Mouse (Mus musculus) liver, postnatal 0 days (tissue): ENCODE data around the gene Iqgap1.

Source experiments
- CTCF ChIP-seq: sonication (generic); IDR thresholded peaks from 2 replicates; pipeline ENCODE4 v1.5.1; 2016; ENCODE audit warnings: antibody characterized with exemption, low read depth
- EP300 ChIP-seq: IDR thresholded peaks from 2 replicates; pipeline ENCODE4 v1.6.1; 2016; ENCODE audit warnings: antibody characterized with exemption, low read depth, mild to moderate bottlenecking

GRCm38 (mm10) chr7:80803173-80803872 lies 22.5 kb downstream of the Iqgap1 start:
- TF ChIP-seq CTCF (peak; percentile 33), EP300 (no peak)
